Mouse (Mus musculus) E14TG2a.4 (cell line): ENCODE measurements around the gene Wwox.

Source experiments
- H3K27me3 ChIP-seq: 2 replicates; pipeline ENCODE4 v1.6.1; 2014; ENCODE audit warnings: low read length, control low read depth; ENCODE audit not compliant: insufficient read depth
- H3K36me3 ChIP-seq: 2 replicates; pipeline ENCODE4 v1.6.1; 2014; ENCODE audit warnings: low read length, control low read depth; ENCODE audit not compliant: insufficient read depth
- H3K4me1 ChIP-seq: replicated peaks from 2 replicates; pipeline ENCODE4 v1.6.1; 2014; ENCODE audit warnings: low read depth, low read length, control low read depth
- H3K4me3 ChIP-seq: replicated peaks from 2 replicates; pipeline ENCODE4 v1.5.1; 2014; ENCODE audit warnings: mild to moderate bottlenecking, low read length
- H3K9me3 ChIP-seq: 2 replicates; pipeline ENCODE4 v1.6.1; 2014; ENCODE audit warnings: low read length, control low read depth
- CTCF ChIP-seq: conservative IDR thresholded peaks from 2 replicates; pipeline ENCODE4 v1.5.1; 2014; ENCODE audit warnings: low read length
- NANOG ChIP-seq: IDR thresholded peaks from 2 replicates; pipeline ENCODE4 v1.6.1; 2014; ENCODE audit warnings: borderline replicate concordance, low read length, mixed read lengths
- POU5F1 ChIP-seq: IDR thresholded peaks from 2 replicates; pipeline ENCODE4 v1.6.1; 2014; ENCODE audit warnings: low read length, borderline replicate concordance

Wwox gene

DNA sequence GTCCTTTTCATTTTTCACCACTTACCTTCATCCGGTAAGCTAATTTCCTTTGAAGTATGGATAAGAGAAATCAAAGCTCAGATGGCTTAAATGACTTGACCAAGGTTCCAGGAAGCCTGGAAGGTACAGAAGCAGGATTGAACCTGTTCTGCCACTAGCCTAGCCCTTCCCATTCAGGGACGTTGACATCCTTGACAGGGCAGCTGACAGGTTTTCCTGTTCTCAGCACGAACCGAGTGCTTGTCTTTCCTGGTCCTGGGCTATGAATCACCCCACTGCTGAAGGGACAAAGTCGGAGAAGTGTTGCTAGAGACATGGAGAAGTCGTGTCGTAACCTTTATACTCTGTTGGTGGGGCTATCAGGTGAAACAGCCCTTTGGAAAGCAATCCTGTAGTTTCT lies 190.3 kb downstream of the Wwox start:
- TF ChIP-seq POU5F1, result no peak
- no peak for TF ChIP-seq NANOG
- no peak for TF ChIP-seq CTCF
- no peak overlapping the region for H3K4me3 ChIP-seq

DNA sequence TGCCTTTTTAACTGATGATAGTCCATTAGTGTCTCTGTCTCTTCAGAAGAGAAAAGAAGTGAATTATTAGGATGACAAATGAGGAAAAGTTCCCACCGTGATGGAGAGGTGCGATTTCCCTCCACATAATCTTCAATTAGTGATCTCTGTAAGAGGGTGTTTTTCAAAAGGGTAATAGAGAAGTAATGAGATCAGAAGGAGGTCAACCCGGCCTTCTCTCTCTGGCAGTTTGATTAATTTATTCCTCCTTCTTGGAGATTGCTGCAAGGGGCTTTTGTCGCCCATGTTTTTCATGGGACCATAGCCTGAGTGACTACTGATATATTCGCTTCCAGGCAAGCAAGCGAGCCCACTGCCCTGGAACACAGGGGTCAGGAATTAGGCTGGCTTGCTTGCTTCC lies 191.6 kb downstream of the Wwox start:
- Histone ChIP-seq H3K4me3 (no peak overlapping the region), H3K36me3 (no peaks in the 10 kb centered on the region), H3K27me3 (no peaks in the 10 kb centered on the region), H3K4me1 (peaks cover 48% of the 10 kb centered on the region), H3K9me3 (no peaks in the 10 kb centered on the region)
- no peak for TF ChIP-seq POU5F1
- TF ChIP-seq NANOG, result no peak

More for the DNA sequence above, 190.3 kb downstream of the Wwox start:
- H3K27me3 ChIP-seq, result no peaks in the 10 kb centered on the region
- H3K4me1 ChIP-seq, result peaks cover 35% of the 10 kb centered on the region
- H3K36me3 ChIP-seq, result no peaks in the 10 kb centered on the region
- H3K9me3 ChIP-seq, result no peaks in the 10 kb centered on the region

DNA sequence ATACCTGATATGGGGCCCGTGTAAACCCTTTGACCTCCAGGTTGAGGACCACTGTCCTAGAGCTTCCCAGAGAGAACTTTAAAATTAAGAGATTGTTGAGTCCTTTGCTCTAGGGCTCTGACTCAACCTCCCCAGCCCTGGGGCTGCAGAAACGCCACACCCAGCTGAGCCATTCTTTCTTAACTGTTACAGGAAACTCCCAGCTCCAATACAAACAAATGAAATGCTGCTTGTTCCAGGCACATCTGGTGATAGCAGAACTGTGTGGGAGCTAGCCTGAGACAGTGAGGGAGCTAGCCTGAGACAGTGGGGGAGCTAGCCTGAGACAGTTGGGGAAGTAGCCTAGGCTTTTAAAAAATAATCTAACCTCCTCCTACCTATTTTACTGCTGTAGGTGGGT lies 194.7 kb downstream of the Wwox start:
- peaks cover 56% of the 10 kb centered on the region for H3K4me1 ChIP-seq
- H3K4me3 ChIP-seq, result no peak overlapping the region
- TF ChIP-seq CTCF (no peak), POU5F1 (no peak)

DNA sequence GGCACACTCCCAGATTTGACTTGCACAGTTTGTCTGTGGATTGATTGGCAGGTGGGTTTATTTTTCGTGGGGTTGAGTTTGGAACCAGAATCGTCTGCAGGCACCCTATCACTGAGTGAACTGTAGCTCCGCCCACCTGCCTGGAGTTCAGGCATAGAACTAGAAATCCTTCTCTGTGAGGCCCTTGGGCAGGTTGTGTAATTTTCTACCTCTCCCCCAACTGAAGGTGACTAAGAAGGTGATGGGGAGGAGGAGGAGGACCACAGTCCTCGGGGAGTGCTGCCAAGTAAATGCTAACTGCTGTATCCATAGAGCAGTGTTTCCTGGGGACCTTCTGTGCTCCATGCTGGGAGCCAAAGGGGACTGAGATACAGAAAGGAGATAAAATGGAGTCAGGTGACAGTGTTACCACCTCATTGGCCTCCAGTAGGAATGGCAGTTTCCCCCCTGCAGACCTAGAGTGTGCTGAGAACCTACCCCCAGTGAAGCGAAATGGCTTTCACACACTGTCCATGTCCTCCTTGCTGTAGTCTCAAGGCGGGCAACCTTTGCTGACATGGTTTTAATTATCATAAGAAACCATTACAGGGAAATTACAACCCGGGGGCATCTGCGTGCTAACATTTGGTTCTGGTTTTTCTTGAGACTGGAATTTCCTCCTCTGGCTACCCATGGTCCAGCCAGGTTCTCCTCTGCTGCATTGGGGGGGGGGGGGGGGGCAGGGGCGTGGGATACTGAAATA lies 195.4 kb downstream of the Wwox start:
- Histone ChIP-seq H3K4me3 (no peak overlapping the region; the same call in 1 of the 2 replicates), H3K9me3 (no peaks in the 10 kb centered on the region)
- TF ChIP-seq POU5F1, result no peak
- no peak for TF ChIP-seq NANOG
- TF ChIP-seq CTCF, result no peak

More for the DNA sequence above, 194.7 kb downstream of the Wwox start:
- H3K27me3 ChIP-seq, result no peaks in the 10 kb centered on the region
- no peaks in the 10 kb centered on the region for H3K36me3 ChIP-seq
- no peaks in the 10 kb centered on the region for H3K9me3 ChIP-seq

DNA sequence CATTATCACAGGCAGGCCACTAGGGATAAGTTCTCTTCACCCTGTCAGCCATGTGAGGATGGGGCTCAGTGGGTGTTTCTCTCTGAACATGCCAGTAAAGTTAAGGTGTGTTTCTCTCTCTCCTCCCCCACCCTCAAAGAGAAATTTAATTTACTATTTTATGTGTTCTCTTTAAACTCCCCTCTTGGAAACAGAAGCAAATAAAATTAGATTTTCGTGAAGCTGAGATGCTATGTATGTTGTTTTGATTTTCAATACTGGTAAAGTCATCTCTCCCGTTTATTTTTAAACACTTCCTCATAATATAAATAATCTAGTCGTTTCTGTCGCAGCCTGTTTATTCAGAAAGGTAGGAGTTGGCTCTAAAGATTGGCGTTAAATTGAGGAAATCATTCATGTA lies 196.9 kb downstream of the Wwox start:
- TF ChIP-seq CTCF (no peak), POU5F1 (no peak), NANOG (no peak)
- Histone ChIP-seq H3K4me1 (peaks cover 41% of the 10 kb centered on the region), H3K27me3 (no peaks in the 10 kb centered on the region), H3K9me3 (no peaks in the 10 kb centered on the region), H3K36me3 (no peaks in the 10 kb centered on the region), H3K4me3 (no peak overlapping the region)

More for the DNA sequence above, 195.4 kb downstream of the Wwox start:
- Histone ChIP-seq H3K36me3 (no peaks in the 10 kb centered on the region), H3K4me1 (peaks cover 53% of the 10 kb centered on the region), H3K27me3 (no peaks in the 10 kb centered on the region)

DNA sequence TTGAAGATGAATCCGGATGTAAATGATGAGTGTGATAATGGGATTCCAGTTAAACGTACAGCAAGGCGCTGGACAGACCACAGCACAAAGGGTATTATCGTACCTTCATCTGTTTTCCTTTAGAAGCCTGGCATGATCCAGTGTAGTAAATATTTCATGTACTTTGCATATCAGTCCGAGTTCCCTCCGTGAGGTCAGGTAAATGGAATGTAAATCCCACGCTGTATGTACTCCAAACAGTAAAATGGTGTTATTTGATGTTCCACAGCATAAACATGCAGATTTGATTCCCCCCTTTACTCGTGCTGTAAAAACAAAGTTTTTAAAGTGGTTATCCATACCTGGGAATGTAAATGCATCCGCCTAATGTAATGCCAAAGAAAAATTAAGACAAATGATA lies 202.4 kb downstream of the Wwox start:
- TF ChIP-seq NANOG (no peak), CTCF (no peak), POU5F1 (no peak)
- Histone ChIP-seq H3K27me3 (no peaks in the 10 kb centered on the region), H3K9me3 (no peaks in the 10 kb centered on the region)

DNA sequence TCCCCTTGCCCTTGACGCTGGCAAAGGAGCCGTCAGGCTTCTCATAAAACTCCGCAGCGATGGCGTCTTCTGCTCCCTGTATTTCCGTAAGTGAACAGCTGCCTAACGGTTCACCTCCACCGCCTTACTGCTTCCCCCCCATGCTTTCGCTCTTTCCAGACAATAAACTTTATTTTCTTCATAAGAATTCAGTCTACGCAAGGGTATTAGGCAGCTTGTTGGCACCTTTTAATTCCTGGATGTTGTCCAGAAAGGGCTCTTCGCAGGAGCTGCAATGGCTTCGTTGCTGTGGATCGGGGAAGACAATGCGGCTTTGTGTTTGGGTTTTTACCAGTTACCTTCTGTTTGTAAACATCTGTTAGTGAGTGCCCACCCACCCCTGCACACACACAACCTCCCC lies 211.3 kb downstream of the Wwox start:
- H3K4me1 ChIP-seq, result peaks cover 4% of the 10 kb centered on the region
- no peak overlapping the region for H3K4me3 ChIP-seq
- H3K27me3 ChIP-seq, result peaks cover 15% of the 10 kb centered on the region; the same call in 1 of the 2 replicates
- H3K9me3 ChIP-seq, result no peaks in the 10 kb centered on the region
- H3K36me3 ChIP-seq, result no peaks in the 10 kb centered on the region
- no peak for TF ChIP-seq NANOG
- TF ChIP-seq CTCF, result no peak
- TF ChIP-seq POU5F1, result no peak

More for the DNA sequence above, 202.4 kb downstream of the Wwox start:
- 0 out of 2 replicates have a peak, but pooled peaks cover 4% of the 10 kb centered on the region for H3K4me1 ChIP-seq
- no peaks in the 10 kb centered on the region for H3K36me3 ChIP-seq
- H3K4me3 ChIP-seq, result no peak overlapping the region

DNA sequence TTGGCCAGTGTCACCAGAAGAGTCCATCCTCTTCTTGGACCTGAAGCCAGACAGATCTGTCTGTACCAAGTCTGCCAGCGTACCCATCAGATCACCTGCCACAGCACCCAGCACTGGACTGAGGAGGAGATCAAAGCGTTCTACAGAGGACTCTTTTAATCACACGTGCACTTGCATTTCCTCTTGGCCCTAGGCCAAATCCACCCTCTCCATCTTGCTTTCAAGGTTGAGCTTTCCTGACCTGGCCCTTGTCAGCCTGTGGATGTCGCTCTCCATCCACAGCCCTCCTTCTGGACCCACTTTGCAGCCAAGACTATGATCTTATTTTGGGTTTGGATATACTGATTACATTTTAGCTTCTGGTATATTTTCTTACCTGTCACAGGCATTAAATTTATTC lies 218.3 kb downstream of the Wwox start:
- Histone ChIP-seq H3K27me3 (no peaks in the 10 kb centered on the region), H3K4me3 (no peak overlapping the region), H3K36me3 (no peaks in the 10 kb centered on the region), H3K4me1 (no peaks in the 10 kb centered on the region), H3K9me3 (no peaks in the 10 kb centered on the region)
- TF ChIP-seq CTCF, result no peak
- no peak for TF ChIP-seq POU5F1

DNA sequence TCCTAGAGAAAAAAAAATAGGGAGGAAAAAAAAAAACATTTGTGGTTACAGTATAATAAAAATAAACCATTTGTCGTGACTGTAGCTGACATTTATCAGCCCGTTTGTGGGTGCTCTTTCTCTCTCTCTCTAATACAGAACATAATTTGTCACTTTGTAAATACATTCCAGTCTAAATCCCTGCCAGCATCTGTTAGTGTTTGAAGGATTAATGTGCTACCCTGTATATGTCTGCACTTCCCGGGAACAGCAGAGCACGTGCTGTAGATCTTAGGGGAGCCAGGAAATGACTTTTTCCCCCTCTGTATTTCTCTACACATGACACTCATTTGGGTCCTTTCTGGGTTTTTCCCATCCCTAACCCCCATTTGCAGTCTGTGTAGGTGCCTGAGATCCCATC lies 219.0 kb downstream of the Wwox start:
- Histone ChIP-seq H3K9me3 (no peaks in the 10 kb centered on the region), H3K27me3 (no peaks in the 10 kb centered on the region), H3K36me3 (no peaks in the 10 kb centered on the region), H3K4me1 (no peaks in the 10 kb centered on the region), H3K4me3 (no peak overlapping the region)
- TF ChIP-seq CTCF, result no peak
- TF ChIP-seq NANOG, result no peak
- TF ChIP-seq POU5F1, result no peak
